Mouse (Mus musculus): ENCODE data around the gene BC051019. TPM values are rescaled to one million over a fixed set of nuclear protein-coding genes. Genes with fewer than 3 reads are reported as not detected.

Gene BC051019
- total RNA-seq (2023) = not detected

DNA sequence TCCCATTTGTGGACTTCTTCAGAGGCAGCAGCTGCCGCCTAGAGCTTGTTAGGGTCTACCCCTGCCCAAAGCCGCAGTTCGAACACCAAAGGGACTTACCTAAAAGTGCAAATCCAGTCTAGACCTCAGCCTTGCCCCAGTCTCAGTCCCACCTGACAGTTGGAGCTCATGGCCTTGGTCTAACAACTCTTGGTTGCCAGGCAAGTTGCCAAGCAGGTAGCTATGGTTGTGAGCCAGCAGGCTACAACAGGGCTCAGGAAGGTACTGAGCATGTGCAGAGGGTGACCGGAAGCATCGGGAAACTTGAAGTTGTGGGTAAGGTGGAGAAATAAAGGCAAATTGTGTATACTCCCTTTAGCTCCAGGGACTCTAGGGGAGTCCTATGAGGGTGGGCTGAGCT is at the start of gene BC051019:
TSS of gene BC051019 (minus strand) at position 154 of the 400 bp plus-strand sequence.

DNA sequence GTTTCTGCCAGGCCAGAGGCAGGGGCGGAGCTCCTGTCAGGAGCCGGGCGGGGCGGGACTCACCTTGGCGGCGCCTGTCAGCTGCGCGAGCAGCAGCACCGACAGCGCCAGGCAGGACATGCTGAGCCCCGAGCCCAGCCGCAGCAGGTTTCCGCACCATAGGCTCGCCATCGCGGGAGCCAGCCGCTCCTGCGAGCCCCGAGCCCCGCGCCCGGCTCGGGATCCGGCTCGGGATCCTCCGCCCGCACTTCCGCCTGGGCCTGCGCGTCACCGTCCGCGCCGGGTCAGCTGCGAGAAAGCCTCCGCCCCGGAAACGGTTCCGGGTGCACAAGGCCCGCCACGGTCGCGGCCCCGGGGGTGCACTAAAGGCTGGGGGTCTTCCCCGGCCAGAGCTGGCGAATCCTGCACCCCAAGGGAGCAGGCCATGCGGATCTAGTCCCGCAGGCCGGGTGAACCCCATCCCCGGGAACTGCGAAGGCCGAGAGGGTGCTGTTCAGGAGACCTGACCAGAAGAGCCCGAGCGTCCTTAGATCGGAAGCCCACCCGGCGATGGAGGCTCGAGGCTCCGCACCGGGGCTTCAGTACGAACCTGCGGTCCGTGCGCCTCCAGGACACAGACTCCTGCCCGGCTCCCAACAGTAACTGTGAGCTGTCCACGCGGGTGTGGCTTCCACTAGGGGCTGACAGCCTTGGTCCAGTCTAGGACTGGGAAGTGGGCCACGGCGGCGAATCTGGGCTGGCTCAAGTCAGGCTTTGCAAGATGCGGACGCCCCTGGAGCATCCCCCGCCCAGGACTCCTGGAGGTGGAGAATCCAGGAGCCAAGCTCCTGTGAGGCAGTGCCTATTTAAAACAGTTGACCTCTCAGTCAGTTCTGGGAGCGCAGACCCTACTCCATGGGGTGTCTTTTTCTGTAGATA is 28.6 kb upstream of the BC051019 start, which contains the start of gene Tmem9b:
TSS of gene Tmem9b (minus strand) at position 868 of the 918 bp plus-strand sequence.

DNA sequence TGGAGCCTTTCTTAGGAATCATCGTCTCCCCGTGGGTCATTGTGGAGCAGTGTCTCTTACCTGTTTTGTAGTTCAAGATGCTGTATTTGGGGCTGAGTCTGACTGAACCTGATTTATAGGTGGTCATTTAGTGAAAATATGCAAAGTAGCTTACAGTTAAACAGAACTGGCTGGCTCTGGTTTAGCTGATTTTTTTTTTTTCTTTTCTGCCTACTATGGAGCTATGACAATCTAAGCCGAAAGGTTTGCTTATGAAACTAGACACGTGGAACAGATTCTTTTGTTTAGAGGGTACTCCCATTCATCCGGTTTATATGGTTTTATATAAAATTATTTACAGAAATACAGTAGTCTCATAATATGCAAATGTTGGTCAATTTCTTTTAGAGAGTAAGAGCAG is 8.0 kb upstream of the BC051019 start, which contains the start of gene Ascl3:
TSS of gene Ascl3 (minus strand) at position 101 of the 400 bp plus-strand sequence.

DNA sequence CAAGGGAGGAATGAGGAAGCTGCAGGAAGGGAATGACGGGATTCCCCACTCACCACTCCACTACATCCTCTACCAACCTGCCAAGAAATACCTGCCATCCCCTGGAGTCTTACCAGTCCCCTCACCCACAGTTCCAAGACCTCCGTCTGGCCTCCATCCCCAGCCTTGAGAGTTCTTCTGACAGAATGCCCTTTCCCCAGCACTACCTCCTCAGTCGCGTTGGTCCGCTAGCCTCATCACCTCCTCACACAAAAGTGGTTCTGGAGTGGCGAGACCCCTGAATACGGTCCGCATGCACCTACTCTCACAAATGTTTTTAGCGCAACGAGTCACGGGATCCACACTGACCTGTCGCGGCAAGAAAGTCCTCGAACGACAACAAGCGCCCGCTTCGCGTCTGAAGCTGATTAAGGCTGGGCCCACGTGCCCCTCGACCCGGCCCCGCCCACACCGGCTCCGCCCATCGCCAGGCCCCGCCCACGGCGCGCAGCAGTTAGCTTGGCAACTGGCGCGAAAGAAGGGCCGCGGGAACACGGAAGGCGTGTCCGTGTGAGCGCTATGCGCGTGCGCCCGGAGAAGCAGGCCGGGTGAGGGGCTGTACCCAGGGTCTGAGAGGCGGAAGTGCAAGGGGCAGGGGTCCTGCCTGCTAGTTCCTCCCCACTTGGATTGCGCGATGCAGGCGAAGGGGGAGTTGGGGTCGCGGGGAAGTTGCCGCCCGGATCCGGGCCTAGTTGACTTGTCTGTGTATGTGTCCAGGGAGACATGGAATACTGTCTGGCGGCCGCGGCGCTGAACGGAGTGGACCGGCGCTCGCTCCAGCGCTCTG is 20.2 kb downstream of the BC051019 start, which contains the start of the genes St5 and Akip1:
TSS of gene St5 (minus strand) at position 416 of the 826 bp plus-strand sequence.
TSS of gene Akip1 (plus strand) at position 501 of the 826 bp plus-strand sequence.

Other genes starting within 250 kb of the BC051019 start
- under 1 TPM; 0.20 to 0.27 TPM for gene Trim66, start 215.7 kb downstream of the BC051019 start, total RNA-seq (2023)
- 100 to 1,000 TPM; 575 to 627 TPM for gene Rpl27a, start 204.7 kb downstream of the BC051019 start, total RNA-seq (2023)
- 1 to 10 TPM in 1 of 2 experiments, under 1 TPM in 1; 0.61 to 2.9 TPM for gene St5, start 20.2 kb downstream of the BC051019 start, total RNA-seq (2023)
- 10 to 100 TPM; 13.0 to 16.1 TPM for gene Akip1, start 20.2 kb downstream of the BC051019 start, total RNA-seq (2023)
- gene Ascl3, start 7.9 kb upstream of the BC051019 start, total RNA-seq (2023) = 1 to 10 TPM in 1 of 2 experiments, not detected in 1; 1.5 TPM
- gene Tmem9b, start 29.0 kb upstream of the BC051019 start, total RNA-seq (2023) = 10 to 100 TPM; 38.4 to 49.2 TPM
- under 1 TPM in 1 of 2 experiments, not detected in 1; 0.15 TPM for gene Nrip3, start 58.2 kb upstream of the BC051019 start, total RNA-seq (2023)
- not detected for gene Scube2, start 141.8 kb upstream of the BC051019 start, total RNA-seq (2023)
- 10 to 100 TPM; 28.9 to 32.6 TPM for gene Dennd5a, start 236.6 kb upstream of the BC051019 start, total RNA-seq (2023)